Mouse (Mus musculus) CH12.LX (cell line): ENCODE results near the gene Mrps33. TPM values are rescaled to one million over a fixed set of nuclear protein-coding genes. Genes with fewer than 3 reads are reported as not detected.

Source experiments
- DNase-seq: peaks from one replicate; pipeline ENCODE4 v3.0.0-alpha.2; 2013; ENCODE audit errors: extremely low read depth
- H3K27ac ChIP-seq: 2 replicates; pipeline ENCODE4 v1.5.1; 2012; ENCODE audit warnings: low read depth, mild to moderate bottlenecking, control low read depth, moderate library complexity; ENCODE audit not compliant: insufficient read depth
- H3K27me3 ChIP-seq: replicated peaks from 2 replicates; pipeline ENCODE3; 2012; ENCODE audit warnings: inconsistent platforms
- H3K36me3 ChIP-seq, 2 experiments: replicated peaks in 1 of 2; 2 replicates each; pipeline versions ENCODE3 to v1.6.1; 2012; ENCODE audit warnings: inconsistent platforms in 1 of 2, low read length in 1 of 2, mild to moderate bottlenecking in 1 of 2, mixed read lengths in 1 of 2, moderate library complexity in 1 of 2; ENCODE audit not compliant: control insufficient read depth in 1 of 2, insufficient read depth in 1 of 2
- H3K4me1 ChIP-seq, 2 experiments: 2 replicates each; pipeline ENCODE4 v1.6.1; 2012; ENCODE audit warnings: inconsistent platforms in 1 of 2, moderate library complexity in 1 of 2; ENCODE audit not compliant: insufficient read depth in 2 of 2, control insufficient read depth in 1 of 2
- H3K4me2 ChIP-seq: 2 replicates; pipeline ENCODE4 v1.6.1; 2012; ENCODE audit warnings: low read depth, mild to moderate bottlenecking, control low read depth; ENCODE audit not compliant: poor library complexity, insufficient read depth, severe bottlenecking
- H3K4me3 ChIP-seq, 3 experiments: fragments of 150-350 bp in 1 of 3; sonication (generic) in 1 of 3; replicated peaks in 1 of 3; 2 replicates each; pipeline versions ENCODE3 to v1.5.1; 2011 to 2012; ENCODE audit warnings: low read depth in 2 of 3, low read length in 2 of 3, mild to moderate bottlenecking in 2 of 3, moderate library complexity in 2 of 3, control low read depth in 1 of 3, improper control_type of control experiment in 1 of 3, inconsistent platforms in 1 of 3, mixed read lengths in 1 of 3; ENCODE audit not compliant: poor library complexity in 1 of 3
- H3K79me2 ChIP-seq: replicated peaks from 2 replicates; pipeline ENCODE4 v1.6.1; 2012; ENCODE audit warnings: mild to moderate bottlenecking, moderate library complexity; ENCODE audit not compliant: control insufficient read depth, poor library complexity, insufficient read depth, severe bottlenecking; ENCODE audit errors: extremely low read depth
- H3K9ac ChIP-seq: 2 replicates; pipeline ENCODE4 v1.6.1; 2012; ENCODE audit warnings: low read depth, mild to moderate bottlenecking, control low read depth, moderate library complexity; ENCODE audit not compliant: insufficient read depth
- H3K9me3 ChIP-seq: replicated peaks from 2 replicates; pipeline ENCODE3; 2012; ENCODE audit warnings: low read length, inconsistent platforms, mixed read lengths
- BHLHE40 ChIP-seq: IDR thresholded peaks from 2 replicates; pipeline ENCODE4 v1.6.1; 2011; ENCODE audit warnings: mild to moderate bottlenecking, low read depth, low read length, improper control_type of control experiment
- CHD2 ChIP-seq: IDR thresholded peaks from 2 replicates; pipeline ENCODE4 v1.6.1; 2011; ENCODE audit warnings: low read length, improper control_type of control experiment
- CTCF ChIP-seq, 2 experiments: IDR thresholded peaks in 1 of 2; conservative IDR thresholded peaks in 1 of 2; 2 replicates each; pipeline ENCODE4 v1.5.1; 2011 to 2012; ENCODE audit warnings: low read depth in 2 of 2, low read length in 2 of 2, improper control_type of control experiment in 1 of 2, inconsistent platforms in 1 of 2, mild to moderate bottlenecking in 1 of 2, moderate library complexity in 1 of 2
- ELF1 ChIP-seq: IDR thresholded peaks from 2 replicates; pipeline ENCODE4 v1.6.1; 2014; ENCODE audit warnings: low read depth, mild to moderate bottlenecking, inconsistent platforms, low read length, improper control_type of control experiment
- EP300 ChIP-seq: IDR thresholded peaks from 2 replicates; pipeline ENCODE4 v1.6.1; 2011; ENCODE audit warnings: low read length, improper control_type of control experiment
- ETS1 ChIP-seq: conservative IDR thresholded peaks from 2 replicates; pipeline ENCODE4 v1.6.1; 2012; ENCODE audit warnings: low read depth, mild to moderate bottlenecking, inconsistent platforms, low read length, improper control_type of control experiment, moderate library complexity
- GABPA ChIP-seq: IDR thresholded peaks from 2 replicates; pipeline ENCODE4 v1.6.1; 2012; ENCODE audit warnings: low read depth, low read length, improper control_type of control experiment, inconsistent platforms; ENCODE audit not compliant: insufficient replicate concordance
- HCFC1 ChIP-seq: IDR thresholded peaks from 2 replicates; pipeline ENCODE4 v1.6.1; 2012; ENCODE audit warnings: low read depth, mild to moderate bottlenecking, inconsistent platforms, low read length, improper control_type of control experiment
- IRF4 ChIP-seq: IDR thresholded peaks from 2 replicates; pipeline ENCODE4 v1.6.1; 2014; ENCODE audit warnings: low read depth, mild to moderate bottlenecking, inconsistent platforms, low read length, improper control_type of control experiment
- JUN ChIP-seq: IDR thresholded peaks from 2 replicates; pipeline ENCODE4 v1.6.1; 2011; ENCODE audit warnings: low read depth, mild to moderate bottlenecking, low read length, improper control_type of control experiment, moderate library complexity; ENCODE audit not compliant: insufficient read depth
- JUND ChIP-seq: conservative IDR thresholded peaks from 2 replicates; pipeline ENCODE4 v1.6.1; 2011; ENCODE audit warnings: low read depth, low read length, improper control_type of control experiment
- MAX ChIP-seq: IDR thresholded peaks from 2 replicates; pipeline ENCODE4 v1.6.1; 2011; ENCODE audit warnings: low read length, improper control_type of control experiment
- MEF2A ChIP-seq: IDR thresholded peaks from 2 replicates; pipeline ENCODE4 v1.6.1; 2014; ENCODE audit warnings: low read depth, mild to moderate bottlenecking, inconsistent platforms, low read length, improper control_type of control experiment, borderline replicate concordance
- MXI1 ChIP-seq: IDR thresholded peaks from 2 replicates; pipeline ENCODE4 v1.6.1; 2011; ENCODE audit warnings: mild to moderate bottlenecking, low read depth, low read length, improper control_type of control experiment
- PAX5 ChIP-seq: IDR thresholded peaks from 2 replicates; pipeline ENCODE4 v1.6.1; 2012; ENCODE audit warnings: low read length, inconsistent platforms, mixed read lengths
- RAD21 ChIP-seq: IDR thresholded peaks from 2 replicates; pipeline ENCODE4 v1.6.1; 2011; ENCODE audit warnings: low read depth, mild to moderate bottlenecking, low read length, improper control_type of control experiment, moderate library complexity
- SMC3 ChIP-seq: IDR thresholded peaks from 2 replicates; pipeline ENCODE4 v1.6.1; 2011; ENCODE audit warnings: low read depth, low read length, improper control_type of control experiment
- USF2 ChIP-seq: conservative IDR thresholded peaks from 2 replicates; pipeline ENCODE4 v1.6.1; 2011; ENCODE audit warnings: low read depth, low read length, improper control_type of control experiment
- ZC3H11A ChIP-seq: IDR thresholded peaks from 2 replicates; pipeline ENCODE4 v1.6.1; 2012; ENCODE audit warnings: low read depth, mild to moderate bottlenecking, inconsistent platforms, low read length, improper control_type of control experiment
- ZMIZ1 ChIP-seq: IDR thresholded peaks from 2 replicates; pipeline ENCODE4 v1.6.1; 2012; ENCODE audit warnings: low read depth, mild to moderate bottlenecking, inconsistent platforms, low read length, improper control_type of control experiment
- ZNF384 ChIP-seq: IDR thresholded peaks from 2 replicates; pipeline ENCODE4 v1.6.1; 2012; ENCODE audit warnings: low read depth, low read length, improper control_type of control experiment, inconsistent platforms
- dilution Hi-C: fragments of 300-500 bp; cut with MboI; formaldehyde crosslinking; loops from 2 replicates; pipeline ENCODE4 v1.14.3; 2020; ENCODE audit warnings: low sequenced_read_pairs; ENCODE audit not compliant: extremely low pct_unique_long_range_greater_than_20kb, extremely low pct_ligation_motif_present
- in situ Hi-C: fragments of 300-500 bp; cut with MboI; formaldehyde crosslinking; loops from 3 replicates; pipeline ENCODE4 v1.14.3; 2019; ENCODE audit warnings: low sequenced_read_pairs, low pct_ligation_motif_present, low pct_unique_long_range_greater_than_20kb, mixed read lengths
- polyA plus RNA-seq: library from polyadenylated mRNA; unstranded; fragments of >175 nt; gene quantifications from 2 replicates; pipeline ENCODE4 v1.2.1, GENCODE M21; 2012; ENCODE audit warnings: low read depth; ENCODE audit not compliant: insufficient read length
- total RNA-seq, 2 experiments: library from RNA; depleted of rRNA; stranded (reverse); fragments of 300-350 nt in 1 of 2; fragments of >200 nt in 1 of 2; gene quantifications; 2 replicates each; pipeline ENCODE4 v1.2.3; 2012 to 2014

Mrps33 gene
- total and polyA plus RNA-seq, 3 experiments = 138 to 346 (median 166) TPM

DNA sequence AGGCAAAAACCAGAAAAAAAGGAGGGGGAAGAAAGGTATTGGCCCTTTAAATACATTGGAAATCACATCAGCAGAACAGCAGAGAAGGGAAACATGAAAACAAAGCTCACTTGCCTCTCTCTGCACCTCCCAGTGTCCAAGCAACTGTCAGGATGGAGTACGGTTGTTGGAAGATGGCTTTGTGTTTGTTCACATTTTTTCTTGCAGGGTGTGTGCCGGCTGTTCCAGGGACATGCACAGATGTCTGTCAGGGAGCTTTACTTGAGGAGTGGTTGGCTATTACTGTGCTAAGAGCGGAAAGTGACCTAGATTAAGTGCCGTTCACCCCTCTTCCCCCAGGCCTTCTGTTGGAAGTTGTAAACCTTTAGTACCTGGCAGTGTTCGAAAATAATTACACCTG lies 19.0 kb downstream of the Mrps33 start:
- dilution Hi-C loops (no loop called here), in situ Hi-C loops (no loop called here)
- Histone ChIP-seq H3K9ac (no peak overlapping the region), H3K4me3 (no peak overlapping the region), H3K4me2 (no peak overlapping the region), H3K79me2 (no peaks in the 10 kb centered on the region), H3K36me3 (no peaks in the 10 kb centered on the region), H3K27me3 (no peaks in the 10 kb centered on the region), H3K4me1 (no peaks in the 10 kb centered on the region)
- no peak for DNase-seq
- no peak for TF ChIP-seq SMC3
- TF ChIP-seq JUN = no peak
- TF ChIP-seq MAX = no peak
- TF ChIP-seq ETS1 = no peak
- no peak for TF ChIP-seq ZNF384
- TF ChIP-seq MEF2A = no peak
- no peak for TF ChIP-seq USF2
- TF ChIP-seq MXI1 = no peak
- no peak for TF ChIP-seq ELF1
- TF ChIP-seq ZC3H11A = no peak
- TF ChIP-seq, all 38 proteins: peak for 0
- Histone ChIP-seq H3K9me3 (no peaks in the 10 kb centered on the region), H3K27ac (no peak overlapping the region)

GRCm38 (mm10) chr6:39788408-39788807 lies 22.4 kb downstream of the Mrps33 start:
- in situ Hi-C loops = loop anchor here (10.0 kb wide), 2 partner anchors 224 to 324 kb away; no protein-coding TSS in a partner anchor
- dilution Hi-C loops = no loop called here
- H3K9ac ChIP-seq = no peak overlapping the region

DNA sequence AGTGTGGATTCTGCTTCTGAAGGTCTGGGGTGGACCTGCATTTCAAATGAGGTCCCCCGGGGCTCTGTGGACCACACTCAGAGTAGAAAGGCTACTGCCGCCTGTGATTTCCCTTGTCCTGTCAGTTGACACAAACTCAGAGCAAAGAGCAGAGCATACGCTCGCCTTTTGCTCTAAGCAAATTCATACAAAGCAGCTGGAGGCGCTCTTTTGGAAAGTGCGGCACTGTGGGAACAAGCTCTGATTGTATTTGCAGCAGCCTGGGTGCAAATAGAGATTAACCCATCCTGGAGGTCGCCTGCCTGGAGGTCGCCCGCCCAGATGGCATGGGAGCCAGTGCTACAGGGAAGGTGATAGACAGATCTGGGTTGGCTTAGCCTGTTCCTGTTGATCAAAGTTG lies 23.0 kb downstream of the Mrps33 start:
- no peaks in the 10 kb centered on the region for H3K27me3 ChIP-seq
- no peak overlapping the region for H3K27ac ChIP-seq
- H3K4me2 ChIP-seq = no peak overlapping the region
- in situ Hi-C loops = loop anchor here (10.0 kb wide), 2 partner anchors 223 to 323 kb away; no protein-coding TSS in a partner anchor
- no peaks in the 10 kb centered on the region for H3K79me2 ChIP-seq
- H3K36me3 ChIP-seq = no peaks in the 10 kb centered on the region
- no peaks in the 10 kb centered on the region for H3K9me3 ChIP-seq
- dilution Hi-C loops = no loop called here
- no peak overlapping the region for H3K9ac ChIP-seq
- TF ChIP-seq JUN (no peak), ZNF384 (no peak), JUND (no peak), USF2 (no peak), CTCF (conservative IDR thresholded peaks at IDR 0.05 in 1 of 2, IDR thresholded peaks at IDR 0.05 in 1 of 2; ENCODE audit: low read depth in 2 of 2, low read length in 2 of 2) (no peak), ZC3H11A (no peak), SMC3 (no peak), IRF4 (no peak), CHD2 (no peak), ZMIZ1 (no peak), EP300 (no peak)
- H3K4me1 ChIP-seq = no peaks in the 10 kb centered on the region
- no peak for DNase-seq
- H3K4me3 ChIP-seq = no peak overlapping the region

More at GRCm38 (mm10) chr6:39788408-39788807, 22.4 kb downstream of the Mrps33 start:
- H3K27me3 ChIP-seq = no peaks in the 10 kb centered on the region
- no peaks in the 10 kb centered on the region for H3K79me2 ChIP-seq
- H3K4me3 ChIP-seq = no peak overlapping the region
- H3K9me3 ChIP-seq = no peaks in the 10 kb centered on the region
- H3K4me2 ChIP-seq = no peak overlapping the region
- H3K27ac ChIP-seq = no peak overlapping the region
- H3K36me3 ChIP-seq = no peaks in the 10 kb centered on the region
- DNase-seq = no peak
- TF ChIP-seq BHLHE40 = no peak
- TF ChIP-seq GABPA = no peak
- TF ChIP-seq RAD21 = no peak
- TF ChIP-seq PAX5 = no peak
- TF ChIP-seq HCFC1 = no peak
- no peak for TF ChIP-seq JUND
- TF ChIP-seq MAX = no peak
- TF ChIP-seq, all 38 proteins: peak for 0
- no peaks in the 10 kb centered on the region for H3K4me1 ChIP-seq
